Mouse (Mus musculus): ENCODE measurements around the gene Abcg2. TPM values are rescaled to one million over a fixed set of nuclear protein-coding genes. Genes with fewer than 3 reads are reported as not detected.
A peak's percentile ranks its signal among the peaks of the same experiment; 100 is the strongest.
"Not testable (repeated sequence)": the region's sequence is repeated elsewhere in the genome, so short reads cannot be mapped to it uniquely, and the experiment has no call there.

The Abcg2 gene
- 45.2 and 47.4 TPM in 2 replicates for polyA plus RNA-seq (2014; fragmentation: Nextera tagmentation; extraction: Ambion mirVana)

DNA sequence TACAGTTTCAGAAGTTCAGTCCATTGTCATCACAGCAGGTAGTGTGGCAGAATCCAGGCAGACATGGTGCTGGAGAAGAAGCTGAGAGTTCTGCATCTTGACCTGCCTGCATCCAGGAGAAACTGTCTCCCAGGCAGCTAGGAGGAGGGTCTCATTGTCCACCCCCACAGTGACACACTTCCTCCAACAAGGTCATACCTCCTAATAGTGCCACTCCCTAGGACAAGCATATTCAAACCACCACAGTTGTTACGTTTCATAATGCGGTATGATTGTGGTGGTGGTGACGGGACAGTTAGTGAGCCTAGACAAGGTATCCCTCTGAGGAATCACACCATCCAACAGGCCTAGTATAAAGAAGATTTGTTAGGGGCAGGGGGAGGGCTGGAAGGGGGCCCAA lies at the start of gene Abcg2:
TSS of gene Abcg2 (plus strand) at position 301 of the 400 bp plus-strand sequence.
- not testable (repeated sequence) for ATAC-seq (ENCODE audit: insufficient read depth, low FRiP score, low TSS enrichment); H3K9ac ChIP-seq (ENCODE audit: low read length); H3K4me1 ChIP-seq (ENCODE audit: control insufficient read depth, insufficient read depth, low read length); H3K4me2 ChIP-seq (ENCODE audit: low read depth); H3K27ac ChIP-seq (ENCODE audit: low read depth, low read length); H3K9me3 ChIP-seq (ENCODE audit: control insufficient read depth, low read length); H3K36me3 ChIP-seq (ENCODE audit: control insufficient read depth, insufficient read depth, low read length); H3K27me3 ChIP-seq (ENCODE audit: control insufficient read depth, insufficient read depth, low read length); H3K4me3 ChIP-seq (ENCODE audit: low read depth, low read length); DNase-seq (ENCODE audit: low spot score)
- 89% methylated on average over 3 of the region's 3 CpGs for WGBS

GRCm38 (mm10) chr6:58540263-58540662 lies 44.1 kb upstream of the Abcg2 start:
- not testable (repeated sequence) for H3K36me3 ChIP-seq (ENCODE audit: control insufficient read depth, insufficient read depth, low read length); DNase-seq (ENCODE audit: low spot score); ATAC-seq (ENCODE audit: insufficient read depth, low FRiP score, low TSS enrichment); H3K9ac ChIP-seq (ENCODE audit: low read length); H3K27me3 ChIP-seq (ENCODE audit: control insufficient read depth, insufficient read depth, low read length); H3K4me1 ChIP-seq (ENCODE audit: control insufficient read depth, insufficient read depth, low read length); H3K27ac ChIP-seq (ENCODE audit: low read depth, low read length); H3K4me3 ChIP-seq (ENCODE audit: low read depth, low read length); H3K9me3 ChIP-seq (ENCODE audit: control insufficient read depth, low read length); H3K4me2 ChIP-seq (ENCODE audit: low read depth)
- 76% methylated on average over 4 of the region's 4 CpGs for whole genome bisulfite sequencing

DNA sequence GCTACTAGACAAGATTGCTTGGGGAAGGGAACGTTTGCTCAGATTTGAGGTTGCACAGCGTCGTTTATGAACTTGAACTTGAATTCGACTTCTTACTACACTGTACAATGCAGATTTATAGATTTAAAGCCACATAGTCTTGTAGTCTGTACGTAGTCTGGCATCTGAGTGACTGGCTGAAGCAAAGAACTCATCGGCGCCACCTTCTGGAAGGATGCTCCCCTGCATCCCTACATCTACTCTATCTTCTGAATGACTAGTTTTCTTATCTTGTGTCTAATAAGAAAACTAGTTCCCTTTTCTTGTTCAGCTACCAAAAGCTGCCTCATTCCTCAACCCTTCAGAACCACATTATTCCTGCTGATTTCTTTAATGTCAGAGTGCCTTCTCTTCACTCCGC lies 41.5 kb upstream of the Abcg2 start:
- DNase-seq (ENCODE audit: low spot score) = peak; percentile 30
- H3K27ac ChIP-seq (ENCODE audit: low read depth, low read length); H3K4me1 ChIP-seq (ENCODE audit: control insufficient read depth, insufficient read depth, low read length); H3K27me3 ChIP-seq (ENCODE audit: control insufficient read depth, insufficient read depth, low read length); ATAC-seq (ENCODE audit: insufficient read depth, low FRiP score, low TSS enrichment); H3K4me3 ChIP-seq (ENCODE audit: low read depth, low read length); H3K36me3 ChIP-seq (ENCODE audit: control insufficient read depth, insufficient read depth, low read length); H3K4me2 ChIP-seq (ENCODE audit: low read depth); H3K9ac ChIP-seq (ENCODE audit: low read length); H3K9me3 ChIP-seq (ENCODE audit: control insufficient read depth, low read length): not testable (repeated sequence)
- WGBS = 61% methylated on average over 8 of the region's 8 CpGs

DNA sequence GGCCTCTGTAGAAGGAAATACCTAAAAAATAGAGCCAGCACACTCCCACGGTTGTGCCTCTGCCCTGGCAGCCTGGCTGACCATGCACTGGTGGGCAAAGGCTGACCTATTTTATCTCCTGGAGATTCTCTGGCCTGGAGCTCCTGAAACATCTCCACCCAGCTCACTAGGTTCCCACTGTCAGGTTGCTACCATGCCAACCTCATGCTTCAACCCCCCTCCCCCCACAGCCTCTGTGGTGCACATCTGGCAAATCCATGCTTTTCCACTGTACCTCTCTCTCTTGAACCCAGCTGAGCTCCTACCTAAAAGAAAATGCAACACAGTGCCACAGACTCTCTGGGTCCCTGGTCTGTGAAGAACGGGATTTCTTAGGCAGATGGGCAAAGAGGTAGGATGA lies 39.4 kb upstream of the Abcg2 start:
- not testable (repeated sequence) for H3K4me2 ChIP-seq (ENCODE audit: low read depth); H3K27me3 ChIP-seq (ENCODE audit: control insufficient read depth, insufficient read depth, low read length); H3K9me3 ChIP-seq (ENCODE audit: control insufficient read depth, low read length); ATAC-seq (ENCODE audit: insufficient read depth, low FRiP score, low TSS enrichment); H3K36me3 ChIP-seq (ENCODE audit: control insufficient read depth, insufficient read depth, low read length); H3K4me3 ChIP-seq (ENCODE audit: low read depth, low read length); H3K27ac ChIP-seq (ENCODE audit: low read depth, low read length); H3K9ac ChIP-seq (ENCODE audit: low read length); DNase-seq (ENCODE audit: low spot score); H3K4me1 ChIP-seq (ENCODE audit: control insufficient read depth, insufficient read depth, low read length)
- WGBS = 25% methylated on average over 2 of the region's 2 CpGs

- ATAC-seq (ENCODE audit: insufficient read depth, low FRiP score, low TSS enrichment); H3K9ac ChIP-seq (ENCODE audit: low read length); DNase-seq (ENCODE audit: low spot score); H3K27ac ChIP-seq (ENCODE audit: low read depth, low read length); H3K4me1 ChIP-seq (ENCODE audit: control insufficient read depth, insufficient read depth, low read length); H3K4me2 ChIP-seq (ENCODE audit: low read depth); H3K36me3 ChIP-seq (ENCODE audit: control insufficient read depth, insufficient read depth, low read length); H3K27me3 ChIP-seq (ENCODE audit: control insufficient read depth, insufficient read depth, low read length); H3K9me3 ChIP-seq (ENCODE audit: control insufficient read depth, low read length); H3K4me3 ChIP-seq (ENCODE audit: low read depth, low read length): not testable (repeated sequence)
- WGBS = 47% methylated on average over 5 of the region's 5 CpGs
These were observed 38.3 kb upstream of the Abcg2 start for GRCm38 (mm10) chr6:58546050-58546449.

- H3K4me1 ChIP-seq (ENCODE audit: control insufficient read depth, insufficient read depth, low read length) = no peaks in the 10 kb centered on the region
- WGBS = 12% methylated on average over 4 of the region's 4 CpGs
- H3K27ac ChIP-seq (ENCODE audit: low read depth, low read length) = no peak overlapping the region
- H3K4me3 ChIP-seq (ENCODE audit: low read depth, low read length) = no peak overlapping the region
- H3K36me3 ChIP-seq (ENCODE audit: control insufficient read depth, insufficient read depth, low read length) = no peaks in the 10 kb centered on the region
- peak; percentile 45 for DNase-seq (ENCODE audit: low spot score)
- no peaks in the 10 kb centered on the region for H3K9me3 ChIP-seq (ENCODE audit: control insufficient read depth, low read length)
- no peaks in the 10 kb centered on the region for H3K27me3 ChIP-seq (ENCODE audit: control insufficient read depth, insufficient read depth, low read length)
- no peak overlapping the region for H3K9ac ChIP-seq (ENCODE audit: low read length)
- ATAC-seq (ENCODE audit: insufficient read depth, low FRiP score, low TSS enrichment) = no peak
- H3K4me2 ChIP-seq (ENCODE audit: low read depth) = no peak overlapping the region
These were observed 37.5 kb upstream of the Abcg2 start for GRCm38 (mm10) chr6:58546816-58547215.

DNA sequence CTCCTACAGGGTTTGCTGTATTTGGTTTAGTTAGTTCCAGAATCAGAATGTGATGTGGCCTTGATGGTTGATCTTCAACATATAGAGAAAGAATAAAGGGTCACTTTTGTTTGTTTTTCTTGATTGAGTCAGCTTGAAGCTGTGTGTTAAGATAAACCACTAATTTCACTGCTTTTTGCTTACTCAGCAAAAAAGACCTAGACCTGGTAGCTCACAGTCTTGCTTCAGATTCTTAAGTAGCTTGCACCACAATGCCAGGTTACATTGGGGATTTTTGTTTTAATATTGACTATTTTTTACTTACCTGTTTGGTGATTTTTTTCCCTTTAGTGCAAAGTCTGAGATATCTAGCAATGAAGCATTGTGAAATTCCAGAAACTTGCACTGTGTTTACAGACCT lies 30.5 kb upstream of the Abcg2 start:
- H3K4me2 ChIP-seq (ENCODE audit: low read depth); ATAC-seq (ENCODE audit: insufficient read depth, low FRiP score, low TSS enrichment); H3K9ac ChIP-seq (ENCODE audit: low read length); H3K4me1 ChIP-seq (ENCODE audit: control insufficient read depth, insufficient read depth, low read length); DNase-seq (ENCODE audit: low spot score); H3K27ac ChIP-seq (ENCODE audit: low read depth, low read length); H3K4me3 ChIP-seq (ENCODE audit: low read depth, low read length); H3K27me3 ChIP-seq (ENCODE audit: control insufficient read depth, insufficient read depth, low read length); H3K36me3 ChIP-seq (ENCODE audit: control insufficient read depth, insufficient read depth, low read length); H3K9me3 ChIP-seq (ENCODE audit: control insufficient read depth, low read length): not testable (repeated sequence)

DNA sequence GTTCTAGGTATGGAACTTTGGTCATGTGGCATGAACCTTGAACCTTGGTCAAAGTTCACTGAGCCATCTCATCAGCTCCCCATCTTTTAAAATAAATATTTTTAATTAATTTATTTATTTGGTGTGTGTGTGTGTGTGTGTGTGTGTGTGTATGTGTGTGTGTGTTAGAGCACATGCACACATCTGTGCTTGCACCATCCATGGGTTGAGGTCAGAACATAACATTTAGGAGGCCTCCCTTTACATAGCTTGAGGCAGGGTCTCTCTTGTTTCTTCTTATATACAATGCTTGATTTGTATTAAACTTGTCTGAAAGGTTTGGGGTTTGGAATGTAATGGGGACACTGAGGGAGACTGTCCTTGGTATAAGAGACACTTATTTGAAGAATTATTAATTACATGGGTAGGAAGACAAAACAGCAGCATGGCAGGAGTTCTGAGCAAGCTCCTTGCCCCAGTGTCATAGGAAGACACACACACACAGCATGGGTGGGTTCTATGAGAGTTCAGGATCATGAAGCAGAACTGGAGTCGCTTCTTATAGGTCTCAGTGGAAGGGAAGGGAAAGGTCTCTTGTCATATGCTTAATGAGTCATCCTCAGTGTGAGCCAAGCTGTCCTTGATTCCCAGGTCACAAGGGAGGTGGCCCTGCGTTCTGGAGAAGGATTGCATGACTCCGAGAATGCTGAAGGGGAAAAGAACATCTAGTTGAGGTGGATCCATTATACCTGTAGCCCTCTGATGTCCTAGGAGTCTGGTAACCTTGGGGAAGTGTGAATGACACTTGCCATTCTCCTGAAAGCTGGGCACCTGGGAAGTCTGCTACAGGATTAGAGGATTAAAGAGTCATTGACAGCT lies 9.9 kb downstream of the Abcg2 start:
- WGBS = 54% methylated on average over 3 of the region's 3 CpGs
- ATAC-seq (ENCODE audit: insufficient read depth, low FRiP score, low TSS enrichment) = peak; percentile 39; the same call in 1 of the 2 replicates
- H3K4me1 ChIP-seq (ENCODE audit: control insufficient read depth, insufficient read depth, low read length); DNase-seq (ENCODE audit: low spot score); H3K9me3 ChIP-seq (ENCODE audit: control insufficient read depth, low read length); H3K4me2 ChIP-seq (ENCODE audit: low read depth); H3K27ac ChIP-seq (ENCODE audit: low read depth, low read length); H3K27me3 ChIP-seq (ENCODE audit: control insufficient read depth, insufficient read depth, low read length); H3K9ac ChIP-seq (ENCODE audit: low read length); H3K36me3 ChIP-seq (ENCODE audit: control insufficient read depth, insufficient read depth, low read length); H3K4me3 ChIP-seq (ENCODE audit: low read depth, low read length): not testable (repeated sequence)

DNA sequence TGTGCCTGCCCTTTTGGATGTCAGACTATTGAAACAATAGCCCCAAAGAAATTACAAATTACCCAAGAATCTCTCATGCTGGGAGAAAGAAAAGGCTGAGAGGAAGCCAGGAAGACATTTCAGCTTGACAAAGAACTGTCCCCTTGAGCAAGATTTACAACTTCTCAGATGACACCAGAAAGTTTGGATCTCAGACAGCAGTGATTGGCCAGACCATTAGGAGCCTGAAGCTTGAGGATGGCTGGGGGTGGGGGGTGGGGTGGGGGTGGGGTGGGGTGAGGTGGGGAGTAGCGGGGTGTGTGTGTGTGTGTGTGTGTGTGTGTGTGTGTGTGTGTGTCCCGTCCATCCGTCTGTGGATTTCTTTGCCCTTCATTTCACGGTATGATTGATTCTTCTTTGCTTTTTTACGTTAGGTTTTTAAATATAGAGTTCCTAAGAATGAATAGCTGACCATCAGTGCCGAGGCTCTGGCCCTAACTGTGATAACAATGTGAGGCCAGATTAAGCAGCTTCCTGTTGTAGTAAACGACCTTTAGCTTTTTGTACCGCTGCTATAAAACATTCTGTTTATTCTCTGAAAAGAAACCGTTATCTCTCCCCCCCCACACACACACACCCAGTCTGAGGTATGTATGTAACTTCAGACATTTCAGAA lies 11.4 kb downstream of the Abcg2 start:
- ATAC-seq (ENCODE audit: insufficient read depth, low FRiP score, low TSS enrichment) = peak; percentile 36
- H3K4me2 ChIP-seq (ENCODE audit: low read depth) = peak overlapping the region; percentile 49
- 0 out of 2 replicates have a peak overlapping the region, but pooled peaks have one; percentile 54 for H3K27ac ChIP-seq (ENCODE audit: low read depth, low read length)
- not testable (repeated sequence) for H3K9me3 ChIP-seq (ENCODE audit: control insufficient read depth, low read length); DNase-seq (ENCODE audit: low spot score); H3K27me3 ChIP-seq (ENCODE audit: control insufficient read depth, insufficient read depth, low read length); H3K36me3 ChIP-seq (ENCODE audit: control insufficient read depth, insufficient read depth, low read length); H3K4me1 ChIP-seq (ENCODE audit: control insufficient read depth, insufficient read depth, low read length)
- 1% methylated on average over 9 of the region's 9 CpGs for WGBS
- H3K9ac ChIP-seq (ENCODE audit: low read length) = peak overlapping the region; percentile 59
- peak overlapping the region; percentile 38 for H3K4me3 ChIP-seq (ENCODE audit: low read depth, low read length)

Data from neural tube, embryonic 11.5 days (tissue).